Mouse (Mus musculus) urinary bladder, postnatal 4 days (tissue): ENCODE measurements around the gene Bmp7.

Experiments used
- DNase-seq, 2 experiments: peaks; one replicate each; pipeline ENCODE4 v3.0.0; 2021 to 2022; ENCODE audit warnings: low spot score in 2 of 2

Gene Bmp7

GRCm38 (mm10) chr2:172940003-172940798 is at the start of gene Bmp7:
Gene Bmp7 (minus strand): TSS chr2:172940321.
- peak; percentile 53 to 72 for DNase-seq

- no peak for DNase-seq
Observed at GRCm38 (mm10) chr2:172982776-172983561, 42.8 kb upstream of the Bmp7 start.

DNA sequence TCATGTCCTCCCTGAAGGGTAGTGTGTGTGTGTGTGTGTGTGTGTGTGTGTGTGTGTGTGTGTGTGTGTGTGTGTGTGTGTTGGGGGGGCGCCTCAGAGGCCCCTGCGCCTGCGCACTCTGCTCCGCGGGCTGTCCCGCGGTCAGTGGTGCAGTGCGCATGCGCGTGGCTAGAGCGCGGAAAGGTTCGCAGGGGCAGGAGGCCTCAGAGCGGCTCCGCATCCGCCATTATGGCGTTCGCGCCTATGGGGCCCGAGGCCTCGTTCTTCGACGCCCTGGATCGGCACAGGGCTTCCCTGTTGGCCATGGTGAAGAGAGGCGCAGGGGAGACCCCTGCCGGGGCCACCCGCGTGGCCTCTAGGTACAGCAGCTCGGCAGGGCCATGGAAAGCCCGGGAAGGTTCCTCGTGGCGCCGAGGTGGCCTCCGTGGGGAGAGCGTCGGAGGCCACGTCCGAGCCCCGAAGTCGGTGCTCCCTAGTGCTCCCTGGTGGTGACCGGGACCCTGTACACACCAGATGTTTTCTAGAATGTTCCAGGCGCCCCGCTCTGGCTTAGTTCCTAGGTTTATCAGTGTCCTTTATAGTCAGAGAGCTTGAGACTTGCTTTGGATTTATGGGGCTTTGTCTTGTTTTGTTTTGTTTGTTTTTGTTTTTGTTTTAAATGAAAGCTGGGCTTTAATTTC is 39.7 kb upstream of the Bmp7 start:
- DNase-seq = no peak

DNA sequence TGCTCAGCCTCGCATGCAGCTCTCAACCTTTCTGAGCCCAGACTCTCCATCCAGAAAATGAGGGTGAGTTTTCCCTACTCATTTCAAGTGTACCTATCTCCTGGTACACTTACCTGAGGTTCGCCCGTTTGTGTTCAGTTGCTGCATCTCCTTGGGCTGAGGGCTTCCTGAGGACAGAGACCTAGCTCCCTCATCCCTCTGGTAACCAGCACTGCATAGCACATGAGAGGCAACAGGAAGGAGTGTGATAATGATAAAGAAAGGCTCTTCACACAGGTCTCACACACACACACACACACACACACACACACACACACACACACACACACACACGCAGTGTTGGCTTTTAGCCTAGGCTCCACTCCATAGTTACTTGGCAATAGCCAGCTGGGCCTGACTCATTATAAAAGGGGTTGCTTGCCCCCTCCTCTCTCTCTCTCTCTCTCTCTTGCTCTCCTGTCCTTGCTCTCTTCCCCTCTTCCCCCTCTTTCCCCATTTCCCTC is 38.1 kb upstream of the Bmp7 start:
- DNase-seq = no peak

DNA sequence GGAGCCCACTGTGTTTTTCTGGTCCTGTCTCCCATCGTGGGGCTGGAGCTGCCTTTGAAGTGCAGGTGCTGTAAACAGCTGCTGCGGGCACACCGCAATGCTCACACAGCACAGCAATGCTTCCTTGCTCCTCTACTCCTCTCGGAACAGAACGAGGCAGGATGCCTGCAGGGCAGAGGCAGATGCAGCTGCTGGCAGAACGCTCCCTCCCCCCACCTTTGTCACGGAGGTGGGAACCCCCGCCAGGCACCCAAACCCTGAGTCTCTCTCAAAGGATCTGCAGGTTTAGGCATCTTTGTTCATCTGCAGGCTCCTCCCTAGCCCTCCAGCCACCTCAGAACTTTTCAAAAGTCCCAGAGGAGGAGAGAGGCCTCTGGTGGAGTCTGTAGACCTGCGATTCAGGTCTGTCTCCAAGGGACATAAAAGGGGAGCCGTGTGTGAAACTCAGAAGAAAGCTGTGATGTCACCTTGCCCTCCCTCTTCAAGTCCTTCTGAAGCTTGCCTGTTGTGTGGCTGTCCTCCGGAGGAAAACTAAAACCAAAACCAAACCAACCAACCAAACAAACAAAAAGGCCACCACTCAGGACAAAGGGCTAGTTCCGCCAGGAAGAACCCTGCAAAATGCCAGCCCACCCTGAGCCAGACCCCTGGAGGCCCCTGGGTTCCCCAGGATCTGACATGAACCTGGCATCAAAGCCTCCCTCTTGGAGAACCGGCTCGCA is 37.4 kb upstream of the Bmp7 start, which contains the start of gene Spo11:
Gene Spo11, plus strand, starts transcription at position 292 of the 722 bp plus-strand sequence.
- no peak for DNase-seq

- DNase-seq = no peak
Observed at GRCm38 (mm10) chr2:172976661-172977238, 36.6 kb upstream of the Bmp7 start.

- no peak for DNase-seq
Observed at GRCm38 (mm10) chr2:172975159-172975558, 35.0 kb upstream of the Bmp7 start.

DNA sequence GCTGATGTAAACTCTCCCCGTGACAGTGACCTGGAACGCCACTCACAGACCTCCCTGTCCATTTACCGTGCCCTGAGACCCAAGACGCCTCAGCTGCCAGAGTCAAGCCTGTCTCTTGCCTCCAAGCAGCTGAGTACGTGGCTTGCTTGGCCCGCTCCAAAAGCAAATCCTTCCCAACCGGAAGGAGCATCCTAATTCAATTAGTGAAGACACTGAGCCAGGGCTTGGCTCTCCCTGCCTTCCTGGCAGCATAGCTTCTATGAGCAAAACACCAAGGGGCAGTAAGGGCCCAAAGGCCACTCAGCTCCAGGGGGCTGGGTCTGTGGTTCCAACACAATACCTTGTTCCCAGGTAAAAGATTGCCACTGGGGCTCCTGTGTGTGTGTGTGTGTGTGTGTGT is 34.6 kb upstream of the Bmp7 start:
- DNase-seq = no peak

DNA sequence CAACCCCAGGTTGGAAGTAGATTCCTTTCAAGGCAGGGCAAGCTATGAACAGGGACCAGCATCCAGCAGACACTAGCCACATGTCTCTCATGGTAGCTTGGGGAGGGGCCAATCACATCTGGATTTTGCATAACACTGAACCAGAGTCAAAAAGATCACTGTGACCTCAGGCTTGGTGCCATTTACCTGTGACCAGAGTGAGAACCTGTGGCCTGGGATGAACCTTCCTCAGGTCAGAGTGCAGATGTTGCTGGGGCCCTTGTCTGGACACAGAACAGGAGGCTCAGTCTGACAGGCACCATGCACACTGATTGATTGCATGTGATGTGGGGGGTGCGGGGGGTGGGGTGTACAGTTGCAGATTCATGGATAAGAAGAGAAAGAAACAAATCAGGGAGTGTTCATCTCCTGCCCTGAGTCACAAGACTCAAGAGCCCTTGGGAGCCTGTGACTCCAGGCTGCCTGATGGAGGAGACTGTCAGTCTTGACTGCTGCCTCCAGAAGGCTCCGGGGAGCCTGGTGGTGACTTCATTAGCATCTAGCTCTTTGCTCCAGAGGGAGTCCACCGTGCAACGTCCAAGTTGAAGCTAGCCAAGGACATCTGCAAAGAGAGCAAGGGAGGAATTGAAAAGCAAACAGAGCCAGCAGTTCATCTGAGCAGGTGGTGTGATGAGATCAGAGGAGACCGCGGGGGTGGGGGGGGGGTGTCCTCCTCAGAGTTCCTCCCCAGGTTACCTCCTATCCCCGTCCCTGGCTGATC is 33.9 kb upstream of the Bmp7 start:
- no peak for DNase-seq

GRCm38 (mm10) chr2:172971865-172972264 is 31.7 kb upstream of the Bmp7 start:
- no peak for DNase-seq

GRCm38 (mm10) chr2:172966480-172966879 is 26.4 kb upstream of the Bmp7 start:
- DNase-seq = no peak

- DNase-seq = no peak
Observed at GRCm38 (mm10) chr2:172965249-172965648, 25.1 kb upstream of the Bmp7 start.

- no peak for DNase-seq
Observed at GRCm38 (mm10) chr2:172961211-172961610, 21.1 kb upstream of the Bmp7 start.

DNA sequence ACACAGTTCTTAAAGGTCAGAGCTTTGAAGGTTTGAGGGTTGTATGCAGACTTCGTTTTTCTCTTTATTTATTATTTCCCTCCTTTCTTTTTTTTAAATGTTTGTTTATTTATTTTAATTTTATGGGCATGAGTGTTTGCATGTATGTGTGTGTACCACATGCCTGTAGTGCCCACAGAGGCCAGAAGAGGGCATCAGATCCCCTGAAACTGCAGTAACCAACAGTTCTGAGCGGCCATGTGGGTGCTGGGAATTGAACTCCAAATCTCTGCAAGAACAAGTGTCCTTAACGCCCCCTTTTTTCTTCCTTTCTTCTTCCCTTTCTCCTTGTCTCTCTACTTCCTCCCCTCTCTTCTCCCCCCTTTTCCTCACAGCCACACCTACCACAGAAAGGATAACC is 20.2 kb upstream of the Bmp7 start:
- DNase-seq = no peak

GRCm38 (mm10) chr2:172959006-172959768 is 19.1 kb upstream of the Bmp7 start:
- DNase-seq = no peak

DNA sequence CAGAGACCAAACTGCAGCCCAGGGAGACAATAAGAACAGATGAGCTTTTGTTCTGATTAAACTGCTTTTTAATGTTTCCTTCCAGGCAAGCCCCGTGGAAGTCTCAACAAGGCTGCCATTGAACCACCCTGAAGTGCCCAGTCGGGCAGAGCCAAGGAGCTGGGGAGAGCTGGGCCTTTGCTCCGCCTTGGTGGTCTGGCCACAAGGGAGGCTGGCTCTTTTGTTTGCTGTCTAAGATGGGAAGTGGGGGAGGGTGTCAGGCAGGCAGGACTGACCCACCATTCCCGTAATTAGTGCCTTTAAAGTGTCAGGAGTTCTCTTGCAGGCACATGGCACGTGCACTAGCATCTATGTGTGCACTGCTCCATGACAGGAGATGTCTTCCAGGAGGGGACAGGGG is 18.5 kb upstream of the Bmp7 start:
- DNase-seq = peak in 1 of 2 experiments; percentile 52

GRCm38 (mm10) chr2:172951976-172952375 is 11.9 kb upstream of the Bmp7 start:
- DNase-seq = no peak

GRCm38 (mm10) chr2:172950722-172951121 is 10.6 kb upstream of the Bmp7 start:
- no peak for DNase-seq

GRCm38 (mm10) chr2:172950119-172950676 is 10.1 kb upstream of the Bmp7 start:
- DNase-seq = no peak
